Mouse (Mus musculus) ES-Bruce4 (cell line): ENCODE measurements at regions not wholly inside any gene's neighbourhood (a gene's known extent, or its start where the extent isn't known, plus 50 kb on each side); places are given as distances from the start of the nearest gene placed in this dataset.

ENCODE experiments used
- CTCF ChIP-seq: IDR thresholded peaks from one replicate; pipeline ENCODE4 v1.8.1; 2011; ENCODE audit warnings: low read depth, low read length
- POLR2A ChIP-seq: IDR thresholded peaks from one replicate; pipeline ENCODE4 v1.8.1; 2011; ENCODE audit warnings: low read length; ENCODE audit not compliant: insufficient read depth

DNA sequence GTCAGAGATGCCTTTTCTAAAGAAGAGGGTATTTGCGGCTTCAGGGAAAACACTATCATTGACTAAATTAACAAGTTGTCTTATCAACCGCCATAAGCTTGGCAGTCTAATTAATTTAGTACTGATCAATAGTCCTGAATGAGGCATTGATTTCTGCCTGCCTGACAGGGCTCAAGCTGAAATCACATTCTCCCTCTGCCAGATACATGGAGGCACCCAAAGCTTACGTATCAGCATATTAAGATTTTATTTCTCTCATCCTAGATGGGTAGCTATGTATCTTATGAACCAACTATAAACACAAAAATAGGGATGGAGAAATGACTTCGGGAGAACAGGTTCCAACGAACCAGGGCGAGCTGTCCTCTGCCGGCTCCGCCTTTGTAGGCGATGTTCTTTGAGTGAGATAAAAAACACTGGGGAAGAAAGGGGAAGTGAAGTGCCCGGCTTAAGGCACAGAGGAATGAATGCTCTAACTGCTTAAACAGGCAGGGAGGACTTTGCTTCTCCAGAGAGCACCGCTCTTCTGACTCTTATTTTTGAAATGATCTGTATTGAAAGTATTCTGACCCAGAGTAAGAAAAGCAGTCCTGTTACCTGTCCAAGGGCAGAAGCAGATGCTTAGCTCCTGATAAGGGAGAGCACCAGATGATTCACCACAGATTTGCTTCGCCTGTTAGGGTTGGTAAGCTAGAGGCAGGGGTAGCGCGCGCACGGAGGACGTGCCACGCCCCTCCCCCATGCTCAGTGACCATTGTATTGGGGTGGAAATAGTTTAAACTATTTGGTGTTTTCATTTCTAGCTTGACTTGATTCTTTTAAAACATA, 78.3 kb upstream of the Otx2 start:
- TF ChIP-seq CTCF, result no peak
- TF ChIP-seq POLR2A, result no peak
